Mouse (Mus musculus) layer of hippocampus, adult 8-10 months (tissue): ENCODE results near the gene Birc5. TPM values are rescaled to one million over a fixed set of nuclear protein-coding genes. Genes with fewer than 3 reads are reported as not detected.
"Not testable (repeated sequence)": the region's sequence is repeated elsewhere in the genome, so short reads cannot be mapped to it uniquely, and the experiment has no call there.

Source experiments
- DNase-seq, 2 experiments: peaks; one replicate each; pipeline ENCODE4 v3.0.0; 2022; ENCODE audit warnings: low spot score in 2 of 2
- total RNA-seq, 4 experiments: library from RNA; stranded (reverse); gene quantifications; 2 replicates each; pipeline ENCODE4 v1.2.4; 2022

Gene Birc5
- total RNA-seq, 4 experiments from 2014 or later: 0.12 to 1.6 (median 0.86) TPM

GRCm38 (mm10) chr11:117826916-117827315, 22.1 kb upstream of the Birc5 start:
- DNase-seq: no peak

- DNase-seq: no peak
Observed at GRCm38 (mm10) chr11:117827386-117827785, 21.7 kb upstream of the Birc5 start.

DNA sequence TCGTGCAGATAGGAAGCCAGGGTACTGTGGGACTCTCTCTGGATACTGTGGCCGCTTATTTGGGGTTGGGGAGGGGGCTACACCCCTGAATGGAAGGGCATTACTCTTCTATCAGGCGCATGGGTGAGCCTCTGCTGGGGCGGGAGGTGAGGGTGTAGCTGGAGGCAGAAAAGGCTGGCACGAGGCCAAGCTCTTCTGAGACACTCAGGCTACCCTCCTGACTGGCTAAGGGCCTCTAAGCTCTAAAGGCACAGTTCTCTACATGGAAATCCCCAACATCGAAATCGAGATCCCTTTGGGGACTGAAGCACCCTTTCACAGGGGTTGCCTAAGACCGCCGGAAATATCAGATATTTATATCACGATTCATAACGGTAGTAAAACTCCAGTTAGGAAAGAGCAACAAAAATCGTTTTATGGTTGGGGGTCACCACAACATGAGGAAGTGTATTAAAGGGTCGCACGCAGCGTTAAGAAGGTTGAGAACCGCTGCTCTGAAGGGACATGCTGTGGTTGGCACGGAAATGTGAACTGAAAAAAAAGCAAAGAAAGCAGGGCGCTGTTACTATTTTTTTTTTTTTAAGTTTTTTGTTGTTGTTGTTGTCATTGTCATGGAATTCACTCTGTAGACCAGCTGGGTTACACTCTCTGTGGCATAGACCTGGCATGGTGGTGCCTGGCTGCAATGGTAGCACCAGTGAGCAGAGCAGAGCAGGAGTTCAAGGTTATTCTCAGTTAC, 20.7 kb upstream of the Birc5 start:
- DNase-seq: no peak

- DNase-seq: no peak
Observed at GRCm38 (mm10) chr11:117828888-117829604, 20.0 kb upstream of the Birc5 start.

DNA sequence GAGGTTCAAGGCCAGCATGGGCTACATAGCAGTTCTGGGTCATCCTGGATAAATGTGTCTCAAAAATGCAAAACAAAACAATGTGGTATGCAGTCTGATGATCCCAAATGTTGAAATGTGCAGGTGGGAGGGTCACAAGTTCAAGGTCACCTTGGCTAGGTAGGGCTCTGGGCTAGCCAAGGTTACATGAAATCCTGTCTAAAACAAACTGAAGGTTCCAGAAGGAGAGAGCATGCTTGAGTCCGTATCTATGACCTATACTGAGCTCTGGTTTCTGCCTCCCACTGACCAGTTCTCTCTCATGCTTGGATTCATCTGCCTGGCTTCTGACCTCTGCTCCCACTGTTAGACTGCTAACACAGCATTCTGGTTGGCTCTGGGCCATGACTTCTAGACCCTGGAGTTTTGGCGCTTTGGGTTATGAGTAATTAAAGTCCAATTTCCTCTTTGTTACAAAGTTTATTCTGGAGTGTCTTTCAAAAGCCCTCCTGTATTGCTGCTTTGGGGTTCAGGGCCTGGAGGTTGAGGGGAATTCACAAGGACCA, 19.3 kb upstream of the Birc5 start:
- DNase-seq: no peak

DNA sequence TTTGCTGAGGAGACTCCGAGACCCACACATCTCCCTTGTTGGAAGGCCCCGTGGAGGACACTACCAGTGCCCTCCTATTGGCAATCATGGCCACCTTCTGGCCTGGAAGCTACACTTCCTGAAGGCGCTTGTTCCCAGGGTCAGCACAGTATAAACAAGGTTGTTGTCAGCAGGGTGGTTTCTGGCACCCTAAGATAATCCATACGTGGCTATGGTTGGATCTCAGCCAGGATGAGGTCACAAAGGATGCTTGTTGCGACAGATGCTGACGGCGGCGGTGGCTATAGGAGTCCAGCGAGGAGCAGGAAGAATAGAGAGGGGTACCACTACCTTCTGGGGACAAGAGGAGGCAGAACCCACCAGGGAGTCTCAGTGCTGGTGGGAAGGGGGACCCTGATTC, 18.6 kb upstream of the Birc5 start:
- DNase-seq: no peak

DNA sequence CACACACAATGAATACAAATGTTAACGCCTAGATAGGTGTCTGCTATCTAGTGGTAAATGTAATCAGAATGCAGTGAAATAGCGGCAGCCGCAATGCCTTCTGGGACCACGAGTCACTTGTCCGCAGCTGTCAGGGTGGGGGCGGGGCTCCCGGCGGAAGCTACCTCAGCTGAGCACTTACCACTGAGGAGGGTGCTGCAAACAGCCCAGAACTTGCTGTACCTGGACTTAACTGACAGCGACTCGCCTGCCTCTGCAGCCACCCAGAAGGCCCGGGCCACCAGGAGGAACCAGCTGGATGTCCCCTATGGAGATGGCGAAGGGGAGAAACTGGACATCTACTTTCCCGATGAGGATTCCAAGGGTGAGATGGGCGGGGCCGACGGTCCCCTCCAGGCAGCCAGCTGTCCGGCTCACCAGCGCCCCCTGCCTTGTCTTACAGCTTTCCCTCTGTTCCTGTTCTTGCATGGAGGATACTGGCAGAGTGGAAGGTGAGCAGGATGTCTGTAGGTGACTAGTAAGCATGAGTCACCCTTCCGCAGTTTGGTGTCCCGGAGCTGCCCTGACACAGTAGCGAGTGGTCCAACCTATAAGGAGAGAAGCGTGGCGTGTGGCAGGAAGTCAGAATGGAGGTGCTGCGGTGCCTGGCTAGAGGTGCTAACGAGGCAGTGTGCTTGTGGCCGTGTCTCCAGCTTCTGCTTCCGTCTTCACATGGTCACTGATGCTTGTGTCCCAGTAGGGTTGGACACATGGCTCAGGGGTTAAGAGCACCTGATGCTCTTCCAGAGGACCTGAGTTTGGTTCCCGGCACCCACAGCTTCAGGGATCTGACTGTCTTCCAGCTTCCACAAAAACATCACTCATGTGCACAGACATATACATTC, 16.7 kb upstream of the Birc5 start:
- peak; percentile 45 to 73 for DNase-seq

- DNase-seq: not testable (repeated sequence)
Observed at GRCm38 (mm10) chr11:117833509-117833908, 15.5 kb upstream of the Birc5 start.

DNA sequence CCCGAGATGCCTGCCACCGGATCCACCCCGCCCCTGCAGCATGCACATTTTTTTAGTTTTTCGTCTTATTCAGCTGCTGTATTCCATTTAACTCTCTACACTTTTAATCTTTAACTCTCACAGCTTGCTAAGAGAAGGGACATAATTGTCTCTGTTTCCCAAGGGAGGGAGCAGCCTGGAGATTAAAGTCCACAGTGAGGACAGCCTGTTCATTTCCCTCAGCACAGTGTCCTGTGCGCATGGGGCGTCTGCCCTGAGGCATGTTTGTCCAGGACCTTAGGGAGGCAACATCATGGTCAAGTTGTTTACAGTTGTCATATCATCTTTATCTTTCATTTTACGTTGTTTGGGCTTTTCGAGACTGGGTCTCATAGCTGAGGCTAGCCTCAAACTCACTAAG, 15.0 kb upstream of the Birc5 start:
- no peak for DNase-seq

GRCm38 (mm10) chr11:117836306-117836705, 12.7 kb upstream of the Birc5 start:
- peak; percentile 40 for DNase-seq

DNA sequence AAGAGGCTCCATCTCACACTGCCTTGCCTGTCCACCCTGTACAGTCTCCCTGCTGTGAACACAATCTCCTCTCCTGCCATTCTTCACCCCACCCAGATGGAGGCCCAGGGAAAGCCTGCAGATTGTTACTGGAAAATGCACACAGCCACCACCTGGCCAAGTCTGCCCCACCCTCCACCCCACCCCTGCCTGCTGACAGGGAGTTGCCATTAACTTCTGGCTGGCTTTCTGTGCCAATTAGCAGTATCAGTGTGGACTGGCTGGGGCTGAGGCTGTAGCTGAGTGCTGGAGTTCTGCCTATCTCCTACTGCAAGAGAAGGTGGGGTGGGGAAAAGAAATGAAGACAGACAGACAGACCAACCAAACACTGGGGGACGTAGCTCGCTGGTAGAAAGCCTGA, 10.5 kb upstream of the Birc5 start:
- DNase-seq: no peak

- DNase-seq: no peak
Observed at GRCm38 (mm10) chr11:117839021-117839420, 10.0 kb upstream of the Birc5 start.

DNA sequence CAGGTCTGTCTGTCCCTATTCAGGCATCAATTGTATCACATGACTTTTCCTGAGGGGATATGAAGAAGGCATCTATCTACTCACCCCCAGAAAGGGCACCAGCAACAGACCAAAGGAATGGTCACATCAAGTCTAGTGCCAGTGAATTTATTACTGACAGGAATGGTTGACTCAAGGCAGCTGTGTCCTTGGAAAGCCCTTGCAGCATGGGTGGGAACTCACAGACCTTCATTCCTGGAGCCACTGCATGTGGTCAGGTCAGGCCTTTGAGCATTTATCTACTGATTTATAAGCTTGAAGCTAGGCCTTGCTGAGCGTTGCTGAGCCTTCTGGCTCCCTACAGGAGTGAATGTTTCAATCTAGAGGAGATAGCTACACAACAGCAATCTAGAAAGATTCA, 8.1 kb upstream of the Birc5 start:
- no peak for DNase-seq

- DNase-seq: no peak
Observed at GRCm38 (mm10) chr11:117843434-117843833, 5.6 kb upstream of the Birc5 start.

- DNase-seq: no peak
Observed at GRCm38 (mm10) chr11:117844997-117845396, 4.1 kb upstream of the Birc5 start.

GRCm38 (mm10) chr11:117845651-117846050, 3.4 kb upstream of the Birc5 start:
- DNase-seq: no peak

DNA sequence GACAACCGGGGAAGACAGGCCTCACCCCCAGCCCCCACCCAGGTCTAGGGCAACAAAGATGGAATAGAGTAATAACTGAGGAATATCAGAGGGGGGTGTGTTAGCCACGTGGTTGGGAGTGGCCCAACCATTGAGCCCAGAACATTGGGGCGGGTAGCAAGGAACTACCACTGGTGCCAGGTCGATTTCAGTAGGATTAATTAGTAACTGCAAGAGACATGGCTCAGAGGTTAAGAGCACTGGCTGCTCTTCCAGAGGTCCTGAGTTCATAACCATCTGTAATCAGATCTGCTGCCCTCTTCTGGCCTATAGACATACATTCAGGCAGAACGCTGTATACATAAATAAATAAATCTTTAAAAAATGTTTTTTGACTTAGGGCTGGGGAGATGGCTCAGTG, 2.4 kb upstream of the Birc5 start:
- no peak for DNase-seq

DNA sequence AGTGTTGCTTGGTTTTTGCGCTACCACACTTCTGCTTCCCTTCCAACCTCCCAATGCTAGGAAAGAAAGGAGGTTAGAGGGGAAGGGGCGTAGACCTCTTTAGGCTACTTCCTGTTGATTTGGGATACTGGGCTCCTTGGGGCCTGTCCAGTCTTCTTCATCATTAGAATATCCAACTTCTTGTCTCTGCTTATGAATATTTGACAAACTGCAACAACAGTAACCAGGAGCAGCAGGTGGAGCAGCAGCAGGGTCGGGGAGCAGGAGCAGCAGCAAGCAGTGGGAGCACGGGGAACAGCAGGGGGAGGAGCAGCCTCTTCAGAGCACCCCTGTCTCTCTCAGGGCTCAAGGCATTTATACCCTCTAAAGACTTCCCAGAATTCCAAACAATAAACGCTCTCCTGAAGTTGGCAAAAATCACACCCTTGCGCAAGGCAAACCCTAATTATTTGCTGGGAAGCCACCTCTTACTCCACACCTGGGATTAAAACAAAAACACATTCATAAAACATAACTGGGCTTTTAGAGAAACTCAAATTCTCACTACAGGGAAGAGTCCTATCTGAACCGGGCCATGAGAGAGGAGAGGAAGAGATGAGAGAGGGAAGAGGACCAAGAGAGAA, 1.3 kb upstream of the Birc5 start:
- DNase-seq: no peak

GRCm38 (mm10) chr11:117848271-117848984, 623 bp upstream of the Birc5 start:
- DNase-seq: no peak

DNA sequence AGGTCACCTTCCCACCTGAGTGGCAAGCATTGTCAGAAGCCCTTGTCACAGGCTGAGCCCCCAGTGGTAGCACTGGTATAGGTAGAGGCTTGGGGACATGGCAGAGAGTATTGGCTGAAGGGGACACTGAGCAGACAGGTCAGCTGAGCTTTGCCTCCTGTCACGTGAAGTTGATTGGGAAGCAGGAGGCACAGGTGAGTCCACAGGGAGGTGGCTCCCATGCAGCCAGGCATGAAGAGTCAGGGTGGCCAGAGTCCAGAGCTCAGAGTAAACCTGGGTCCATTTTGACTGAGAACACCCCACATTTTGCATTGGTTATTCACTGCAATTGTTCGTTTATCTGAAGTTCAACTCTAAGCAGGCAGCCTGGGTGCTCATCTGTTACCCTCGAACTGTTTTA, 3.8 kb downstream of the Birc5 start:
- DNase-seq: no peak

DNA sequence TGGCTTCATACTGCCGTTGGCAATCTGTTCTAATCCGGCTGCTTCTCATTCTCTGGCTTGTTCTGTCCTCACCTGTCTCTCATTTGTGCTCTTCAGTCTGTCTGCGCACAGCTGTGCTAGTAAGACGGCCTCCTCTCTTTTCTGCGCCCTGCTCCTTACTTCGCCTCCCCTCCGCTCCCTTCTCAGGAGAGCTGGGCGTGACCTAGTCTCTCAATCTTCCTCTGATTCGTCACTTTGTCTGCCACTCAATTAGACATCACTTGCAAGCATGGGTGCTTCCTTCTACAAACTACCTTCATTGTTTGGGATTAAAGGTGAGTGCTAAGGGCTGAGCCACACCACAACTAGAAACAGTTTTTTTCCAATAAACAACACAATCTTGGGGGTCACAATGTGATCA, 5.2 kb downstream of the Birc5 start:
- no peak for DNase-seq
